In genomic region chr15:27724796-27725680, GRCm38 (mm10) we compare ENCODE assay signal across 9 mouse cellular contexts. TPM values are rescaled to one million over a fixed set of nuclear protein-coding genes. Genes with fewer than 3 reads are reported as not detected.
DNase-seq lines count a peak whose midpoint lies in the region; ATAC-seq and TF ChIP-seq lines count a peak whose summit lies in the region.
"Had no signal": no experiment of that assay in that cellular context is flagged by ENCODE, and none has a peak within 500 bp of the region (broad histone marks: within the 10 kb centered on the region; RNA-seq: fewer than 3 reads in every experiment).

No protein-coding gene starts in this region.

- no peaks in the 10 kb centered on the region for H3K9me3 ChIP-seq in forebrain, embryonic 10.5 days
- H3K9me3 ChIP-seq in forebrain, embryonic 15.5 days = no peaks in the 10 kb centered on the region
- H3K9me3 ChIP-seq in lung, postnatal 0 days (ENCODE audit: low read length) = no peaks in the 10 kb centered on the region

- no peak overlapping the region for H3K4me2 ChIP-seq in forebrain, embryonic 15.5 days (replicated peaks)
- 0 out of 2 replicates have a peak overlapping the region, but pooled peaks have one; percentile 1 for H3K4me2 ChIP-seq in lung, postnatal 0 days (replicated peaks; ENCODE audit: low read depth, low read length)

- DNase-seq in forebrain, embryonic 10.5 days (ENCODE audit: extremely low spot score, low spot score) = no peak
- peak; percentile 31 for DNase-seq in lung, postnatal 0 days (ENCODE audit: low spot score)
- DNase-seq in lung, postnatal 10 days = no peak
- DNase-seq in gastrocnemius, postnatal 4 days (ENCODE audit: low spot score in 2 of 2) = no peak
- DNase-seq in gastrocnemius, adult 2 months = no peak
- DNase-seq: adrenal gland, postnatal 36 days had no signal

- H3K27ac ChIP-seq in forebrain, embryonic 10.5 days = peak overlapping the region; percentile 25; the same call in 1 of the 2 replicates
- H3K27ac ChIP-seq in forebrain, embryonic 15.5 days (replicated peaks) = no peak overlapping the region
- H3K27ac ChIP-seq in lung, postnatal 0 days (ENCODE audit: low read length) = no peak overlapping the region; the same call in 1 of the 2 replicates
- H3K27ac ChIP-seq in gastrocnemius, adult 2 months = no peak overlapping the region

- intact Hi-C loops in gastrocnemius, adult 2 months (cut with DNase I) = no loop called here

- TF ChIP-seq CTCF in lung, postnatal 0 days (IDR thresholded peaks at IDR 0.05) = no peak
- TF ChIP-seq CTCF in gastrocnemius, adult 2 months (IDR thresholded peaks at IDR 0.05) = no peak

- TF ChIP-seq EP300 in lung, postnatal 0 days (IDR thresholded peaks at IDR 0.05) = no peak

- peaks cover 4% of the 10 kb centered on the region for H3K36me3 ChIP-seq in forebrain, embryonic 10.5 days (replicated peaks)
- H3K36me3 ChIP-seq in forebrain, embryonic 15.5 days = no peaks in the 10 kb centered on the region
- H3K36me3 ChIP-seq in lung, postnatal 0 days (ENCODE audit: insufficient read depth, low read length) = no peaks in the 10 kb centered on the region

- ATAC-seq in forebrain, embryonic 15.5 days (replicated peaks) = no peak
- no peak for ATAC-seq in lung, postnatal 0 days
- peak; percentile 85 to 88 for ATAC-seq in hematopoietic stem cell, adult 5-6 weeks (replicated peaks in 1 of 2; ENCODE audit: insufficient read depth in 1 of 2, low FRiP score in 2 of 2, low TSS enrichment in 1 of 2, low read depth in 1 of 2, poor library complexity in 2 of 2, severe bottlenecking in 2 of 2)
- ATAC-seq in megakaryocyte progenitor cell, adult 5-6 weeks (replicated peaks; ENCODE audit: poor library complexity) = peak; percentile 83

- no peaks in the 10 kb centered on the region for H3K27me3 ChIP-seq in forebrain, embryonic 10.5 days (ENCODE audit: poor library complexity, severe bottlenecking)
- no peaks in the 10 kb centered on the region for H3K27me3 ChIP-seq in forebrain, embryonic 15.5 days
- no peaks in the 10 kb centered on the region for H3K27me3 ChIP-seq in lung, postnatal 0 days (replicated peaks; ENCODE audit: insufficient read depth, low read length)

- no peak overlapping the region for H3K9ac ChIP-seq in forebrain, embryonic 15.5 days (replicated peaks)
- no peak overlapping the region for H3K9ac ChIP-seq in lung, postnatal 0 days (replicated peaks; ENCODE audit: low read depth)

- WGBS in forebrain, embryonic 10.5 days = 86% methylated on average over 9 of the region's 9 CpGs
- WGBS in forebrain, embryonic 15.5 days = 82% methylated on average over 9 of the region's 9 CpGs
- WGBS in lung, postnatal 0 days = 60% methylated on average over 9 of the region's 9 CpGs

- H3K4me3 ChIP-seq in forebrain, embryonic 10.5 days = no peak overlapping the region
- no peak overlapping the region for H3K4me3 ChIP-seq in forebrain, embryonic 15.5 days
- H3K4me3 ChIP-seq in lung, postnatal 0 days (ENCODE audit: low read depth, low read length) = no peak overlapping the region
- H3K4me3 ChIP-seq in gastrocnemius, adult 2 months = no peak overlapping the region

- 0 out of 2 replicates have a peak, but pooled peaks cover 4% of the 10 kb centered on the region for H3K4me1 ChIP-seq in forebrain, embryonic 10.5 days
- no peaks in the 10 kb centered on the region for H3K4me1 ChIP-seq in forebrain, embryonic 15.5 days
- H3K4me1 ChIP-seq in lung, postnatal 0 days (ENCODE audit: insufficient read depth, low read depth, low read length) = no peaks in the 10 kb centered on the region

RNA-seq across cellular contexts. Expression of gene Otulinl, which starts 43.7 kb away (rescaled TPM):
- 7.7 and 8.0 TPM in 2 replicates for polyA plus RNA-seq in forebrain, embryonic 10.5 days (2016; fragmentation: Nextera tagmentation; extraction: Ambion mirVana)
- 10.2 and 12.5 TPM in 2 replicates for polyA plus RNA-seq in forebrain, embryonic 15.5 days (2015; fragmentation: Nextera tagmentation; extraction: Ambion mirVana)
- 38.9 and 58.5 TPM in 2 replicates for polyA plus RNA-seq in lung, postnatal 0 days (2015; fragmentation: Nextera tagmentation; extraction: Ambion mirVana)
- 22.3 and 38.6 TPM in 2 replicates for total RNA-seq in hematopoietic stem cell, adult 5-6 weeks (2017)
- total RNA-seq in megakaryocyte progenitor cell, adult 5-6 weeks (2015) = 69.7 and 87.3 TPM in 2 replicates
- 30.3 and 37.4 TPM in 2 replicates for total RNA-seq in megakaryocyte progenitor cell, adult 5-6 weeks (2017)
- 1 to 10 TPM; 5.5 to 6.2 TPM for total RNA-seq in gastrocnemius, postnatal 4 days (2021)
- total RNA-seq in gastrocnemius, adult 2 months (2021) = under 1 TPM; 0.43 to 0.61 TPM

Comparison
In these comparisons a context has a peak if more than half of its experiments do, and no peak if none do; other contexts are left out.
1. RNA of gene Otulinl, which starts 43.7 kb away (total RNA-seq): 30.3 to 87.3 TPM in megakaryocyte progenitor cell, adult 5-6 weeks, 22.3 to 38.6 TPM in hematopoietic stem cell, adult 5-6 weeks and 5.5 to 6.2 TPM in gastrocnemius, postnatal 4 days; 0.43 to 0.61 TPM in gastrocnemius, adult 2 months; every median in the first group is over 4 times any median in the second.
2. ATAC-seq: peak in hematopoietic stem cell, adult 5-6 weeks (2 of 2) and megakaryocyte progenitor cell, adult 5-6 weeks (single experiment); none in forebrain, embryonic 15.5 days (single experiment) and lung, postnatal 0 days (single experiment).